Mouse (Mus musculus) left cerebral cortex, postnatal 10 days (tissue): ENCODE measurements at regions not wholly inside any gene's neighbourhood (a gene's known extent, or its start where the extent isn't known, plus 50 kb on each side); places are given as distances from the start of the nearest gene placed in this dataset.

Experiments used
- DNase-seq, 2 experiments: peaks; one replicate each; pipeline ENCODE4 v3.0.0; 2021 to 2022; ENCODE audit warnings: low spot score in 2 of 2, mixed read lengths in 1 of 2; ENCODE audit errors: extremely low spot score in 1 of 2
- intact Hi-C: fragments of 180-260 bp; cut with DNase I; formaldehyde crosslinking; loops from one replicate; pipeline ENCODE4 v1.15.1; 2025

DNA sequence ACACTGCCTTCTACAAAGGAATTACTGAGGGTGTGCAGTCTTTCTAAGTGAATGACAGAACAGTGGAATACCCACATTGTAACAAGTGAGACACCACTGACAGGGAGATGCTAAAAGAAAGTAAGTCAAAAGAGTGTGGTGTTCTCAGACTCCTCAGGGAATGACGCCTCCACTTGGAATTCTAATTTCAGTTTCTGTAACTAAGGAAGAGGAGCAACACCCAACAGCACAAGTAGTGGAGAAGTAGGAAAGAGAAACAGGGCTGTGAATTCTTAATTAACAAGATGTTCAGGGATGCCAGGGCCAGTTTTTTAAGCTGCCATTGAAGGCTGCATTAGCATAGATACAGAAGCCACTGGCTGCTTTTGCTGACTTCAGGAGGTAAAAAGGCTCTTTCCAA is 81.4 kb downstream of the Fscb start:
- peak in 1 of 2 experiments; percentile 56 for DNase-seq
- intact Hi-C loops, result no loop called here

DNA sequence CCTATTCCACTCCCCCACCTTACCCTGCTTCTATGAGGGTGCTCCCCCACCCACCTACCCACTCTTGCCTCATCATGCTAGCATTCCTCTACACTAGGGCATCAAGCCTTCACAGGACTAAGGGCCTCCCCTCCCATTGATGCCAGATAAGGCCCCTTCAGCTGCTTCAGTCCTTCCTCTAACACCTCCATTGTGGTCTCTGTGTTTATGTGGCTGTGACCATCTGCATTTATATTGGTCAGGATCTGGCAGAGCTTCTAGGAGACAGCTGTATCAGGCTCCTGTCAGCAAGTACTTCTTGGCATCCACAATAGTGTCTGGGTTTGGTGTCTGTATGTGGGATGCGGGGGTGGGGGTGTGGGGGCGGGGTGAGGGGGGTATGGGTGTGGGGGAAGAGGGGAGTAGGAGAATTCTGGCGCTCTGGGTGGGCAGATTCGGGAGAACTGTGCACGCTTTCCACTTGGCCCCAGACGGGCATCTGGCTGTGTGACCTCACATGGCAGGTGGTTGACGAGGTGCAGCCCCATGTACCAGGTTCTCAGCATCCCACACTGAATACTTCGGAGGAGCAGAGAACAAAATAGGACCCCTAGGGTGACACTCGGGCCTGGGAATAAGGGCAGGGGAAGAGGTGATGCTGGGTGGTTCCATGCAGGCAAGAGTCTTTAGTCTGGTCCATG is 84.6 kb downstream of the Fscb start:
- intact Hi-C loops, result no loop called here
- DNase-seq, result no peak

DNA sequence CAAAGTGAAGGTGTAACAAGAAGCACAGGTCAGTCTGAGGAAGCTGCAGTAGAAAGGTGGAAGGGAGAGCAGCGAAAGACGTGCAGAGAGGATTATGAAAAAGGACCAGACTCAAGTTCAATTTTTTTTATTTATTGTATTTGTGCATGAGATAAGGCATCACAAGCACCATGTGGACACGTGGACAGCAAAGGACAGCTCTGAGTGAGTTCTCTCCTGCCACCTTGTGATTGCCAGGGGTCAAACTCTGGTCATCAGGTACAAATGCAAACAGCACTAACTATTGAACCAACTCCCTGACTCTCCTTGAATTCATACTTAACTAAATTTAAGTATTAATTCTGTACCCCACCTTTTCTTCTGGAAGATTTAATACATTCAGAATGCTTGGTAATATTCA is 109.5 kb downstream of the Fscb start:
- no peak for DNase-seq
- intact Hi-C loops, result no loop called here

DNA sequence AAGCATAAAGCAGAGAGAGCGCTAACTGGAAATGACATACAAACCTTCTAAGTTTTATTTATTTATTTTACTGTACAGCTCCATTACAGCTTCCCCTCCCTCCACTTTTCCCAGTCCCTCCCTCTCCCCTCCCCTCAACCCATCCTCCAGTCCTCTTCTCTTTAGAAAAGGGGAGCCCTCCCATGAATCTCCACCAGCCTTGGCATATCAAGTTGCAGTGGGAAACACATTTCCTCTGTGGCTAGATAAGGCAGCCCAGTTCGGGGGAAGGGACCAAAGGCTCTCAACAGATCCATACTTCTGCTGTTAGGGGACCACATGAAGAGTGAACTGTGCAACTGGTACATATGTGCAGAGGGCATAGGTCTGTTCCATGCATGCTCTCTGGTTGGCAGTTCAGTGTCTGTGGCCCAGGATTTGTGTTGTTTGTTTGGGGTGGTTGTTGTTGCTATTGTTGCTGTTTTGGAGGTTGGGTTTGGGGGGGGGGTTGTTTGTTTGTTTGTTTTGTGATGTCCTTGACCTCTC is 112.8 kb downstream of the Fscb start:
- intact Hi-C loops, result no loop called here
- DNase-seq, result no peak

DNA sequence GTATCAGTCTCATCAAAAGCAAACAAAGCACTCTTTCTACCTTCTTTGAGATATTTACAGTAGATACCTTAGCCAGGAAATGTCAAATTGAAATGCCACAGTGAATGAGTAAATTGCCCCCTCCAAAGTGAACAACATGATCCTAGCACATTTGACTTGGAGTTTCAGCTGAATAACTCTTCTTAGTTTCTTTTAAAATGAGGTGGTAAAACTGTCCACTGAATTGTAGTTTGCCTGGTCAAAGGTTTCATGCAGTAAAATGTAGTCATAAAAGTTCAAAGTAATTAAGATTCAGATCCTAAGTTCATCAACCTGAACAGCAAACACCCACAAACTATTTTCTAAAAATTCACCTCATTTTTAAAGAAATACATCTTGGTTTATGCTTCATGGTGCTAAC is 113.8 kb downstream of the Fscb start:
- intact Hi-C loops, result no loop called here

DNA sequence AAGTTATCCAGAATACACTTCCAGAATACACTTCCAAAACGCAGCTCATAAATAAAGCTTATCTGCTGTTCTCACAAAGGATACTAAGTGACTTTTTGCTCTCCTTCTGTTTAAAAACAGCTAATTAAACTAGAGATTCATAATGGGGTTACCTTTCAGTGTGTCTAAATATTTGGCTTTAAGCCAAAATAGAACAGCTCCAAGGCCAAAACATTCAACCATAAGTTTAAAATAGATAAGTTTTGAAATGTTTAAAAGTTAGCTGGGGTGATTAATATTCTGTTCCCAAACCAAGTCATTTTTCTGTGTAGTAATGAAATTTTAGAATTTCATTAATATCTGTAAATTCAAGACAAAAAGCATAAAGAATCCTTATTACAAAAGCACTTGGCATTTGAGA is 130.7 kb downstream of the Fscb start:
- intact Hi-C loops, result no loop called here
- DNase-seq, result no peak

More for the DNA sequence above, 113.8 kb downstream of the Fscb start:
- no peak for DNase-seq

DNA sequence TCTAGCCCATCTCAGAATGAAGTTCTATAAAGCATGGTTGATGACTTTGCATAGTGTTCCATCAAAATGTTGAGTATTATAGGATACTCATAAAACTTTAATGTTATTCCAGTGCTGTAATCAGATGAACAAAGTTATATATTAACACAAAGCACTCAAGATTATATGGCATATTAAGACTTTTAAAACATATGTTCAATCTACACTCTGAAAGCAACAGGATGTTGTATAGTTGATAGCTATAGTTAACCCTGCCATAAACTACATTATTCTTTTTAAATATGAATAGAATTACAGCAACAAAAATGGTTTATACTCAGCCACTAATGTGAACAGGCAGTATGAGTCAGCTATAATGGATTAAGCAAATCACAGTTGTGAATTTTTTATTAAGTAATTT is 139.3 kb downstream of the Fscb start:
- intact Hi-C loops, result no loop called here
- no peak for DNase-seq
